Mouse (Mus musculus) hindbrain, embryonic 13.5 days (tissue): ENCODE data around the gene Rgsl1. TPM values are rescaled to one million over a fixed set of nuclear protein-coding genes. Genes with fewer than 3 reads are reported as not detected.
"Not testable (repeated sequence)": the region's sequence is repeated elsewhere in the genome, so short reads cannot be mapped to it uniquely, and the experiment has no call there.

Experiments
- ATAC-seq: fragments of 200-750 bp; cut with Nextera tagmentation; 2 replicates; pipeline ENCODE4 v1.8.0; 2017; ENCODE audit warnings: moderate TSS enrichment; ENCODE audit not compliant: low FRiP score
- H3K27ac ChIP-seq: fragments of 300-500 bp; sonication (generic); 2 replicates; pipeline ENCODE4 v1.5.1; 2015; ENCODE audit warnings: inconsistent platforms, mild to moderate bottlenecking, moderate library complexity
- H3K27me3 ChIP-seq: fragments of 300-500 bp; sonication (generic); 2 replicates; pipeline ENCODE4 v1.6.1; 2015; ENCODE audit warnings: mild to moderate bottlenecking, inconsistent platforms
- H3K36me3 ChIP-seq: fragments of 300-500 bp; sonication (generic); 2 replicates; pipeline ENCODE4 v1.6.1; 2015; ENCODE audit warnings: mild to moderate bottlenecking, inconsistent platforms
- H3K4me1 ChIP-seq: fragments of 300-500 bp; sonication (generic); replicated peaks from 2 replicates; pipeline ENCODE4 v1.6.1; 2015; ENCODE audit warnings: inconsistent platforms
- H3K4me2 ChIP-seq: fragments of 300-500 bp; sonication (generic); 2 replicates; pipeline ENCODE4 v1.6.1; 2015; ENCODE audit warnings: inconsistent platforms, mild to moderate bottlenecking, moderate library complexity
- H3K4me3 ChIP-seq: fragments of 300-500 bp; sonication (generic); 2 replicates; pipeline ENCODE4 v1.5.1; 2015; ENCODE audit warnings: mild to moderate bottlenecking, inconsistent platforms
- H3K9ac ChIP-seq: fragments of 300-500 bp; sonication (generic); 2 replicates; pipeline ENCODE4 v1.6.1; 2015; ENCODE audit warnings: mild to moderate bottlenecking, inconsistent platforms
- H3K9me3 ChIP-seq: fragments of 300-500 bp; sonication (generic); 2 replicates; pipeline ENCODE4 v1.6.1; 2016; ENCODE audit warnings: inconsistent platforms
- WGBS: fragments of 180-500 bp; shearing (Covaris S2); methylation state at CpG from one replicate; pipeline ENCODE4 v1.1.7; 2015; 5-methylcytosine and 5-hydroxymethylcytosine counted together
- polyA plus RNA-seq: library from polyadenylated mRNA; unstranded; fragments of >200 nt; fragmentation: Nextera tagmentation; extraction: Ambion mirVana; gene quantifications from 2 replicates; pipeline ENCODE4 v1.2.1, GENCODE M21; 2015

Gene Rgsl1
- polyA plus RNA-seq, 1 experiment from 2014 or later = 0.26 TPM

- 91% methylated on average over 1 of the region's 1 CpGs for WGBS
These were observed 73.2 kb downstream of the Rgsl1 start for GRCm38 (mm10) chr1:153770776-153771167.

GRCm38 (mm10) chr1:153769998-153770775 is 73.8 kb downstream of the Rgsl1 start:
- H3K4me1 ChIP-seq = no peaks in the 10 kb centered on the region
- H3K4me2 ChIP-seq = no peak overlapping the region
- no peak for ATAC-seq
- no peak overlapping the region for H3K9ac ChIP-seq
- no peaks in the 10 kb centered on the region for H3K9me3 ChIP-seq
- WGBS = 89% methylated on average over 10 of the region's 10 CpGs
- no peak overlapping the region for H3K27ac ChIP-seq
- no peak overlapping the region for H3K4me3 ChIP-seq
- H3K36me3 ChIP-seq = no peaks in the 10 kb centered on the region
- H3K27me3 ChIP-seq = no peaks in the 10 kb centered on the region

More at GRCm38 (mm10) chr1:153770776-153771167, 73.2 kb downstream of the Rgsl1 start:
- ATAC-seq = no peak
- no peaks in the 10 kb centered on the region for H3K27me3 ChIP-seq
- no peak overlapping the region for H3K9ac ChIP-seq
- no peak overlapping the region for H3K4me2 ChIP-seq
- no peaks in the 10 kb centered on the region for H3K36me3 ChIP-seq
- H3K4me3 ChIP-seq = no peak overlapping the region
- no peaks in the 10 kb centered on the region for H3K4me1 ChIP-seq
- H3K27ac ChIP-seq = no peak overlapping the region
- H3K9me3 ChIP-seq = no peaks in the 10 kb centered on the region

- not testable (repeated sequence) for H3K4me3 ChIP-seq, ATAC-seq
- 64% methylated on average over 6 of the region's 6 CpGs for WGBS
These were observed 74.4 kb downstream of the Rgsl1 start for GRCm38 (mm10) chr1:153769571-153769970.

GRCm38 (mm10) chr1:153768465-153768864 is 75.5 kb downstream of the Rgsl1 start:
- H3K9ac ChIP-seq = no peak overlapping the region
- 91% methylated on average over 5 of the region's 5 CpGs for WGBS
- no peak overlapping the region for H3K4me3 ChIP-seq
- no peak overlapping the region for H3K4me2 ChIP-seq
- no peaks in the 10 kb centered on the region for H3K4me1 ChIP-seq
- H3K36me3 ChIP-seq = no peaks in the 10 kb centered on the region
- H3K27me3 ChIP-seq = no peaks in the 10 kb centered on the region
- H3K9me3 ChIP-seq = no peaks in the 10 kb centered on the region
- ATAC-seq = no peak
- H3K27ac ChIP-seq = no peak overlapping the region

More at GRCm38 (mm10) chr1:153769571-153769970, 74.4 kb downstream of the Rgsl1 start:
- not testable (repeated sequence) for H3K4me1 ChIP-seq, H3K36me3 ChIP-seq, H3K9ac ChIP-seq, H3K4me2 ChIP-seq, H3K9me3 ChIP-seq, H3K27ac ChIP-seq, H3K27me3 ChIP-seq

- no peak for ATAC-seq
- Histone ChIP-seq H3K4me2 (no peak overlapping the region), H3K27ac (no peak overlapping the region), H3K4me3 (no peak overlapping the region), H3K9me3 (no peaks in the 10 kb centered on the region), H3K27me3 (no peaks in the 10 kb centered on the region), H3K9ac (no peak overlapping the region), H3K4me1 (no peaks in the 10 kb centered on the region), H3K36me3 (peaks cover 9% of the 10 kb centered on the region)
- 89% methylated on average over 1 of the region's 1 CpGs for WGBS
These were observed 76.7 kb downstream of the Rgsl1 start for GRCm38 (mm10) chr1:153767281-153767680.

- Histone ChIP-seq H3K4me2 (no peak overlapping the region), H3K4me3 (no peak overlapping the region), H3K9ac (no peak overlapping the region), H3K27ac (no peak overlapping the region), H3K36me3 (peaks cover 17% of the 10 kb centered on the region), H3K9me3 (no peaks in the 10 kb centered on the region), H3K4me1 (no peaks in the 10 kb centered on the region), H3K27me3 (no peaks in the 10 kb centered on the region)
- WGBS = 53% methylated on average over 8 of the region's 8 CpGs
- no peak for ATAC-seq
These were observed 77.6 kb downstream of the Rgsl1 start for GRCm38 (mm10) chr1:153766298-153766697.

- Histone ChIP-seq H3K4me2 (no peak overlapping the region), H3K9me3 (no peaks in the 10 kb centered on the region), H3K4me1 (no peaks in the 10 kb centered on the region), H3K9ac (no peak overlapping the region), H3K36me3 (peaks cover 37% of the 10 kb centered on the region), H3K27ac (no peak overlapping the region), H3K4me3 (no peak overlapping the region), H3K27me3 (no peaks in the 10 kb centered on the region)
- 87% methylated on average over 11 of the region's 11 CpGs for WGBS
- no peak for ATAC-seq
These were observed 79.8 kb downstream of the Rgsl1 start for GRCm38 (mm10) chr1:153764136-153764535.

- H3K4me3 ChIP-seq = no peak overlapping the region
- H3K4me2 ChIP-seq = no peak overlapping the region
- peaks cover 43% of the 10 kb centered on the region for H3K36me3 ChIP-seq
- no peak for ATAC-seq
- peaks cover 33% of the 10 kb centered on the region for H3K4me1 ChIP-seq
- H3K9me3 ChIP-seq = no peaks in the 10 kb centered on the region
- H3K27ac ChIP-seq = no peak overlapping the region
- WGBS = 81% methylated on average over 25 of the region's 25 CpGs
- H3K9ac ChIP-seq = no peak overlapping the region
- no peaks in the 10 kb centered on the region for H3K27me3 ChIP-seq
These were observed 90.0 kb downstream of the Rgsl1 start for GRCm38 (mm10) chr1:153753725-153754464.

GRCm38 (mm10) chr1:153752521-153752920 is 91.4 kb downstream of the Rgsl1 start:
- H3K9me3 ChIP-seq = no peaks in the 10 kb centered on the region
- peak overlapping the region; percentile 17; the same call in 1 of the 2 replicates for H3K4me3 ChIP-seq
- peak overlapping the region; percentile 26; the same call in 1 of the 2 replicates for H3K9ac ChIP-seq
- H3K4me2 ChIP-seq = peak overlapping the region; percentile 46
- H3K27ac ChIP-seq = 0 out of 2 replicates have a peak overlapping the region, but pooled peaks have one; percentile 31
- WGBS = 94% methylated on average over 6 of the region's 6 CpGs
- ATAC-seq = no peak
- peaks cover 44% of the 10 kb centered on the region for H3K4me1 ChIP-seq
- H3K36me3 ChIP-seq = peaks cover 31% of the 10 kb centered on the region
- H3K27me3 ChIP-seq = no peaks in the 10 kb centered on the region

GRCm38 (mm10) chr1:153751763-153752301 is 92.1 kb downstream of the Rgsl1 start:
- H3K27ac ChIP-seq = peak overlapping the region; percentile 31; the same call in 1 of the 2 replicates
- 55% methylated on average over 13 of the region's 13 CpGs for WGBS
- peaks cover 46% of the 10 kb centered on the region for H3K4me1 ChIP-seq
- no peaks in the 10 kb centered on the region for H3K27me3 ChIP-seq
- no peak for ATAC-seq
- H3K4me2 ChIP-seq = peak overlapping the region; percentile 46
- H3K4me3 ChIP-seq = peak overlapping the region; percentile 17
- peak overlapping the region; percentile 26; the same call in 1 of the 2 replicates for H3K9ac ChIP-seq
- H3K9me3 ChIP-seq = no peaks in the 10 kb centered on the region
- peaks cover 31% of the 10 kb centered on the region for H3K36me3 ChIP-seq

- H3K4me2 ChIP-seq = peak overlapping the region; percentile 66
- peak overlapping the region; percentile 80 for H3K9ac ChIP-seq
- no peaks in the 10 kb centered on the region for H3K27me3 ChIP-seq
- no peaks in the 10 kb centered on the region for H3K9me3 ChIP-seq
- peaks cover 54% of the 10 kb centered on the region for H3K4me1 ChIP-seq
- ATAC-seq = peak; percentile 7; the same call in 1 of the 2 replicates
- peak overlapping the region; percentile 46 for H3K4me3 ChIP-seq
- H3K27ac ChIP-seq = peak overlapping the region; percentile 92
- WGBS = 32% methylated on average over 6 of the region's 6 CpGs
- peaks cover 16% of the 10 kb centered on the region for H3K36me3 ChIP-seq
These were observed 93.9 kb downstream of the Rgsl1 start for GRCm38 (mm10) chr1:153750054-153750453.

- peak; percentile 69 for ATAC-seq
- Histone ChIP-seq H3K4me2 (peak within 1 kb of the TSS; percentile 66), H3K9ac (peak within 1 kb of the TSS; percentile 80), H3K4me1 (peaks cover 60% of the 10 kb centered on the region), H3K9me3 (no peaks in the 10 kb centered on the region), H3K27ac (peak within 1 kb of the TSS; percentile 92), H3K36me3 (peaks cover 9% of the 10 kb centered on the region), H3K4me3 (peak within 1 kb of the TSS; percentile 46), H3K27me3 (no peaks in the 10 kb centered on the region)
- WGBS = 4% methylated on average over 18 of the region's 18 CpGs
These were observed 94.6 kb downstream of the Rgsl1 start, which contains the start of gene Rnasel for GRCm38 (mm10) chr1:153749211-153749801. TSS of gene Rnasel (plus strand) at chr1:153749426.
